In genomic region chr11:101069391-101070188, GRCm38 (mm10) we compare ENCODE assay signal across 8 mouse cellular contexts. TPM values are rescaled to one million over a fixed set of nuclear protein-coding genes. Genes with fewer than 3 reads are reported as not detected.
DNase-seq lines count a peak whose midpoint lies in the region; ATAC-seq lines count a peak whose summit lies in the region.

TSS of gene Naglu (plus strand) at chr11:101070012.

- no peak within 1 kb of the TSS for H3K27ac ChIP-seq in intestine, embryonic 14.5 days (ENCODE audit: low read depth)

- peak; percentile 99 for DNase-seq in adrenal gland, adult 2 months
- DNase-seq in embryo, embryonic 11 days, result peak; percentile 96
- peak; percentile 97 for DNase-seq in gastrocnemius, postnatal 25 days
- DNase-seq in intestine, embryonic 14.5 days (ENCODE audit: low spot score), result peak; percentile 93
- peak; percentile 94 to 98 for DNase-seq in left cerebral cortex, postnatal 10 days (ENCODE audit: extremely low spot score in 1 of 2, low spot score in 2 of 2)
- DNase-seq in right cerebral cortex, postnatal 10 days (ENCODE audit: low spot score in 2 of 2), result peak; percentile 98
- peak; percentile 96 for DNase-seq in urinary bladder, postnatal 14 days (ENCODE audit: low spot score)

- no peaks in the 10 kb centered on the region for H3K36me3 ChIP-seq in intestine, embryonic 14.5 days (ENCODE audit: control insufficient read depth, insufficient read depth, low read length)

- no peaks in the 10 kb centered on the region for H3K9me3 ChIP-seq in intestine, embryonic 14.5 days (ENCODE audit: control insufficient read depth, low read length)

- H3K4me1 ChIP-seq in intestine, embryonic 14.5 days (replicated peaks; ENCODE audit: control insufficient read depth, insufficient read depth, low read length), result peaks cover 12% of the 10 kb centered on the region; the same call in 1 of the 2 replicates

- H3K9ac ChIP-seq in intestine, embryonic 14.5 days (ENCODE audit: low read length), result peak within 1 kb of the TSS; percentile 64

- H3K4me2 ChIP-seq in intestine, embryonic 14.5 days (ENCODE audit: low read length), result peak within 1 kb of the TSS; percentile 99

- H3K4me3 ChIP-seq in intestine, embryonic 14.5 days (ENCODE audit: low read depth, low read length), result peak within 1 kb of the TSS; percentile 70

- WGBS in intestine, embryonic 14.5 days, result 4% methylated on average over 35 of the region's 35 CpGs

- intact Hi-C loops in left cerebral cortex, postnatal 10 days (cut with DNase I), result no loop called here

- H3K27me3 ChIP-seq in intestine, embryonic 14.5 days (replicated peaks; ENCODE audit: control insufficient read depth, insufficient read depth, low read length), result 0 out of 2 replicates have a peak, but pooled peaks cover 3% of the 10 kb centered on the region

- ATAC-seq in intestine, embryonic 14.5 days (replicated peaks; ENCODE audit: low FRiP score, low TSS enrichment, low read depth), result peak; percentile 76
- ATAC-seq in megakaryocyte progenitor cell, adult 5-6 weeks (replicated peaks; ENCODE audit: poor library complexity), result peak; percentile 86

RNA-seq across cellular contexts. Expression of gene Naglu, which starts in this region (rescaled TPM):
- total RNA-seq in adrenal gland, adult 2 months (2021), result 10 to 100 TPM; 38.0 to 42.5 TPM
- 102 and 120 TPM in 2 replicates for polyA plus RNA-seq in adrenal gland, adult 2 months (2012; rRNA removed)
- 1 to 10 TPM; 3.3 to 3.9 TPM for total RNA-seq in gastrocnemius, postnatal 25 days (2021)
- 11.5 and 12.7 TPM in 2 replicates for polyA plus RNA-seq in intestine, embryonic 14.5 days (2014; fragmentation: Nextera tagmentation; extraction: Ambion mirVana)
- 10 to 100 TPM in 1 of 2 experiments, 1 to 10 TPM in 1; 9.4 to 10.2 TPM for total RNA-seq in left cerebral cortex, postnatal 10 days (2021)
- total RNA-seq in megakaryocyte progenitor cell, adult 5-6 weeks (2015), result 6.0 and 8.4 TPM in 2 replicates
- total RNA-seq in megakaryocyte progenitor cell, adult 5-6 weeks (2017), result 9.9 and 12.0 TPM in 2 replicates
